Mouse (Mus musculus): Measurements from ENCODE around the gene Sat1. TPM values are rescaled to one million over a fixed set of nuclear protein-coding genes. Genes with fewer than 3 reads are reported as not detected.

Gene Sat1
- polyA plus RNA-seq, 1 experiment from 2014 or later, result 112 TPM

Other genes starting within 250 kb of the Sat1 start
- not detected in 2 replicates for gene Magea8, start 220.6 kb downstream of the Sat1 start, polyA plus RNA-seq (2014; fragmentation: Nextera tagmentation; extraction: Ambion mirVana)
- not detected in 2 replicates for gene Magea5, start 153.3 kb downstream of the Sat1 start, polyA plus RNA-seq (2014; fragmentation: Nextera tagmentation; extraction: Ambion mirVana)
- gene Magea1, start 126.7 kb downstream of the Sat1 start, polyA plus RNA-seq (2014; fragmentation: Nextera tagmentation; extraction: Ambion mirVana), result not detected in 2 replicates
- gene Magea2, start 122.8 kb downstream of the Sat1 start, polyA plus RNA-seq (2014; fragmentation: Nextera tagmentation; extraction: Ambion mirVana), result 0.21 TPM in 1 of 2 replicates, not detected in the other
- gene Cldn34b2, start 88.0 kb downstream of the Sat1 start, polyA plus RNA-seq (2014; fragmentation: Nextera tagmentation; extraction: Ambion mirVana), result not detected in 2 replicates
- 28.1 and 30.8 TPM in 2 replicates for gene Acot9, start 46.0 kb upstream of the Sat1 start, polyA plus RNA-seq (2014; fragmentation: Nextera tagmentation; extraction: Ambion mirVana)
- gene Prdx4, start 124.3 kb upstream of the Sat1 start, polyA plus RNA-seq (2014; fragmentation: Nextera tagmentation; extraction: Ambion mirVana), result 282 and 288 TPM in 2 replicates

All from embryonic facial prominence, embryonic 11.5 days (tissue).